7 mouse cellular contexts compared by ENCODE assay signal in the genomic region with DNA sequence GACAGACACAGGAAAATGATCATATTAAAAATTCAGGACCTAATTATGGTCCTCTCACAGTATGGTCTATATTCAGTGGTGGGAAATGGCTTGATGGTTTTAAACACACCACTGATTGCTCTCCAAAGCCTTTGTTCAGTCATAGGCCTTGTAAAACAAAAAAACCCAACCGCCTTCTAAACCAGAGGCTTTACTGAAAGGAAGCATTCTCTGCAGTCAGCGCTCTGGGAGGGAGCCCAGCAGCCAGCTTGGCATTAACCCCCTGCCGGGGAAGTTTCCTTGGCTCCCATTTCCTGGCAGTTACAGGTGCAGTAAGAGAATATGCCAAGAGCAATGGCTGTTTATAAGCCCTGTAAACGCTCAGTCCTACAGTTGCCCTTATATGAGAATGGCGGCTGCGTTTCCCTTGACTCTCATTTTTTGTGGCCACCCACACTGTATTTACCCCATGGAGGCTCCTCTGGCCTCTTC.
DNase-seq lines count a peak whose midpoint lies in the region; ATAC-seq and TF ChIP-seq lines count a peak whose summit lies in the region.

No protein-coding gene starts in this region.

- H3K27ac ChIP-seq in forebrain, embryonic 14.5 days (ENCODE audit: low read depth, low read length), result peak overlapping the region; percentile 70
- no peak overlapping the region for H3K27ac ChIP-seq in kidney, embryonic 15.5 days

- 0 out of 2 replicates have a peak overlapping the region, but pooled peaks have one; percentile 3 for H3K4me3 ChIP-seq in E14TG2a.4 (replicated peaks; ENCODE audit: low read length)
- H3K4me3 ChIP-seq in forebrain, embryonic 14.5 days (ENCODE audit: low read depth, low read length), result no peak overlapping the region
- no peak overlapping the region for H3K4me3 ChIP-seq in kidney, embryonic 15.5 days (replicated peaks)

- peaks cover 26% of the 10 kb centered on the region for H3K4me1 ChIP-seq in E14TG2a.4 (replicated peaks; ENCODE audit: low read depth, low read length)
- peaks cover 14% of the 10 kb centered on the region for H3K4me1 ChIP-seq in forebrain, embryonic 14.5 days (ENCODE audit: control insufficient read depth, insufficient read depth, low read length)
- 0 out of 2 replicates have a peak, but pooled peaks cover 13% of the 10 kb centered on the region for H3K4me1 ChIP-seq in kidney, embryonic 15.5 days

- 5% methylated on average over 6 of the region's 6 CpGs for WGBS in forebrain, embryonic 14.5 days
- 33% methylated on average over 6 of the region's 6 CpGs for WGBS in kidney, embryonic 15.5 days

- peak; percentile 87 for ATAC-seq in forebrain, embryonic 14.5 days
- ATAC-seq in kidney, embryonic 15.5 days (replicated peaks; ENCODE audit: low FRiP score), result no peak

- H3K27me3 ChIP-seq in E14TG2a.4 (ENCODE audit: insufficient read depth, low read length), result no peaks in the 10 kb centered on the region
- no peaks in the 10 kb centered on the region for H3K27me3 ChIP-seq in forebrain, embryonic 14.5 days (replicated peaks; ENCODE audit: control insufficient read depth, insufficient read depth, low read length)
- H3K27me3 ChIP-seq in kidney, embryonic 15.5 days, result no peaks in the 10 kb centered on the region

- H3K4me2 ChIP-seq in forebrain, embryonic 14.5 days (ENCODE audit: low read length), result 0 out of 2 replicates have a peak overlapping the region, but pooled peaks have one; percentile 7
- no peak overlapping the region for H3K4me2 ChIP-seq in kidney, embryonic 15.5 days

- no peak overlapping the region for H3K9ac ChIP-seq in forebrain, embryonic 14.5 days (ENCODE audit: low read length)
- H3K9ac ChIP-seq in kidney, embryonic 15.5 days, result no peak overlapping the region

- no peaks in the 10 kb centered on the region for H3K36me3 ChIP-seq in E14TG2a.4 (ENCODE audit: insufficient read depth, low read length)
- no peaks in the 10 kb centered on the region for H3K36me3 ChIP-seq in forebrain, embryonic 14.5 days (ENCODE audit: control insufficient read depth, insufficient read depth, low read length)
- no peaks in the 10 kb centered on the region for H3K36me3 ChIP-seq in kidney, embryonic 15.5 days

- no peaks in the 10 kb centered on the region for H3K9me3 ChIP-seq in E14TG2a.4 (ENCODE audit: low read length)
- no peaks in the 10 kb centered on the region for H3K9me3 ChIP-seq in forebrain, embryonic 14.5 days (replicated peaks; ENCODE audit: control insufficient read depth, low read length)
- no peaks in the 10 kb centered on the region for H3K9me3 ChIP-seq in kidney, embryonic 15.5 days (replicated peaks)

- no peak for TF ChIP-seq CTCF in E14TG2a.4 (conservative IDR thresholded peaks at IDR 0.05; ENCODE audit: low read length)

- peak; percentile 64 for DNase-seq in Muller cell, postnatal 12 days (ENCODE audit: inconsistent ontology term)
- peak; percentile 90 for DNase-seq in forebrain, embryonic 14.5 days (ENCODE audit: low spot score)
- DNase-seq in layer of hippocampus, postnatal 10 days (ENCODE audit: low spot score in 2 of 2), result peak; percentile 66 to 74
- peak; percentile 36 for DNase-seq in retina, embryonic 14.5 days (ENCODE audit: low spot score)
- no peak for DNase-seq in testis, postnatal 14 days (ENCODE audit: low spot score)
